Mouse (Mus musculus) C2C12 (cell line): Measurements from ENCODE around the gene Slc11a2. TPM values are rescaled to one million over a fixed set of nuclear protein-coding genes. Genes with fewer than 3 reads are reported as not detected.

Source experiments
- H3K27me3 ChIP-seq: one replicate; pipeline ENCODE4 v1.6.1; 2011; ENCODE audit not compliant: control insufficient read depth, insufficient read depth, insufficient read length
- H3K36me3 ChIP-seq: one replicate; pipeline ENCODE4 v1.6.1; 2011; ENCODE audit not compliant: control insufficient read depth, insufficient read depth
- H3K4me3 ChIP-seq: one replicate; pipeline ENCODE4 v1.5.1; 2011; ENCODE audit warnings: mild to moderate bottlenecking, control low read depth; ENCODE audit not compliant: poor library complexity, insufficient read depth, severe bottlenecking
- H3K79me2 ChIP-seq: one replicate; pipeline ENCODE4 v1.6.1; 2011; ENCODE audit not compliant: control insufficient read depth, insufficient read depth
- H3K79me3 ChIP-seq: one replicate; pipeline ENCODE4 v1.6.1; 2011; ENCODE audit warnings: low read depth, control low read depth
- H3ac ChIP-seq: one replicate; pipeline ENCODE3; 2011; ENCODE audit warnings: low read depth; ENCODE audit not compliant: control insufficient read depth, insufficient read length
- CEBPB ChIP-seq: IDR thresholded peaks from one replicate; pipeline ENCODE4 v1.6.1; 2011; ENCODE audit warnings: low read depth, mild to moderate bottlenecking, control low read depth, moderate library complexity
- CTCF ChIP-seq: IDR thresholded peaks from one replicate; pipeline ENCODE4 v1.5.1; 2011; ENCODE audit not compliant: control insufficient read depth, insufficient read depth, insufficient read length
- FOSL1 ChIP-seq: IDR thresholded peaks from one replicate; pipeline ENCODE4 v1.8.0; 2011; ENCODE audit warnings: mild to moderate bottlenecking, low read length; ENCODE audit not compliant: poor library complexity, insufficient read depth, severe bottlenecking
- MAX ChIP-seq: IDR thresholded peaks from one replicate; pipeline ENCODE4 v1.6.1; 2011; ENCODE audit warnings: mild to moderate bottlenecking, control low read depth
- MYOD1 ChIP-seq: IDR thresholded peaks from one replicate; pipeline ENCODE4 v1.6.1; 2011; ENCODE audit warnings: low read depth; ENCODE audit not compliant: control insufficient read depth, insufficient read length
- MYOG ChIP-seq: IDR thresholded peaks from one replicate; pipeline ENCODE4 v1.6.1; 2011; ENCODE audit not compliant: control insufficient read depth, insufficient read length; ENCODE audit errors: extremely low read depth
- USF1 ChIP-seq: IDR thresholded peaks from one replicate; pipeline ENCODE4 v1.6.1; 2011; ENCODE audit warnings: low read depth, mild to moderate bottlenecking, control low read depth, moderate library complexity
- polyA plus RNA-seq: library from polyadenylated mRNA; unstranded; fragments of >200 nt; fragmentation: generic; extraction: Trizol; gene quantifications from one replicate; pipeline ENCODE4 v1.2.1, GENCODE M21; 2012; ENCODE audit warnings: missing spikeins

Gene Slc11a2
- polyA plus RNA-seq, 1 experiment: 34.3 TPM

GRCm38 (mm10) chr15:100421059-100421757 is 3.7 kb downstream of the Slc11a2 start:
- peaks cover 65% of the 10 kb centered on the region for H3K79me2 ChIP-seq
- no peaks in the 10 kb centered on the region for H3K27me3 ChIP-seq
- TF ChIP-seq CTCF: no peak
- TF ChIP-seq MYOD1: peak; percentile 26
- H3K4me3 ChIP-seq: peak overlapping the region; percentile 92
- peaks cover 45% of the 10 kb centered on the region for H3K79me3 ChIP-seq
- peaks cover 6% of the 10 kb centered on the region for H3K36me3 ChIP-seq
- H3ac ChIP-seq: peak overlapping the region; percentile 57

GRCm38 (mm10) chr15:100419901-100420745 is 4.7 kb downstream of the Slc11a2 start:
- no peaks in the 10 kb centered on the region for H3K27me3 ChIP-seq
- no peak overlapping the region for H3ac ChIP-seq
- H3K4me3 ChIP-seq: no peak overlapping the region
- H3K79me3 ChIP-seq: peaks cover 51% of the 10 kb centered on the region
- TF ChIP-seq MAX (no peak), MYOG (no peak), MYOD1 (no peak)
- peaks cover 76% of the 10 kb centered on the region for H3K79me2 ChIP-seq
- peaks cover 6% of the 10 kb centered on the region for H3K36me3 ChIP-seq

GRCm38 (mm10) chr15:100419311-100419710 is 5.6 kb downstream of the Slc11a2 start:
- H3K36me3 ChIP-seq: peaks cover 6% of the 10 kb centered on the region
- H3K79me2 ChIP-seq: peaks cover 84% of the 10 kb centered on the region
- no peaks in the 10 kb centered on the region for H3K27me3 ChIP-seq
- TF ChIP-seq CEBPB (no peak), USF1 (no peak), MYOD1 (no peak), FOSL1 (no peak), MYOG (no peak), CTCF (no peak), MAX (no peak)
- no peak overlapping the region for H3ac ChIP-seq
- peaks cover 59% of the 10 kb centered on the region for H3K79me3 ChIP-seq
- no peak overlapping the region for H3K4me3 ChIP-seq

GRCm38 (mm10) chr15:100417854-100418450 is 6.9 kb downstream of the Slc11a2 start:
- Histone ChIP-seq H3K36me3 (peaks cover 6% of the 10 kb centered on the region), H3K79me3 (peaks cover 65% of the 10 kb centered on the region), H3K4me3 (no peak overlapping the region), H3ac (no peak overlapping the region), H3K27me3 (no peaks in the 10 kb centered on the region), H3K79me2 (peaks cover 98% of the 10 kb centered on the region)
- TF ChIP-seq FOSL1 (no peak), USF1 (no peak), MAX (no peak), MYOD1 (no peak), MYOG (no peak), CEBPB (no peak), CTCF (no peak)

- no peak overlapping the region for H3ac ChIP-seq
- H3K4me3 ChIP-seq: no peak overlapping the region
- peaks cover 99% of the 10 kb centered on the region for H3K79me2 ChIP-seq
- no peak for TF ChIP-seq MYOD1
- no peak for TF ChIP-seq CEBPB
- TF ChIP-seq USF1: no peak
- TF ChIP-seq CTCF: no peak
- TF ChIP-seq FOSL1: no peak
- no peak for TF ChIP-seq MAX
- no peak for TF ChIP-seq MYOG
- peaks cover 60% of the 10 kb centered on the region for H3K79me3 ChIP-seq
- H3K36me3 ChIP-seq: peaks cover 6% of the 10 kb centered on the region
- no peaks in the 10 kb centered on the region for H3K27me3 ChIP-seq
Measured at GRCm38 (mm10) chr15:100415684-100416083, 9.2 kb downstream of the Slc11a2 start.

GRCm38 (mm10) chr15:100414942-100415341 is 9.9 kb downstream of the Slc11a2 start:
- TF ChIP-seq USF1 (no peak), FOSL1 (no peak)
- Histone ChIP-seq H3K27me3 (no peaks in the 10 kb centered on the region), H3K79me2 (peaks cover 99% of the 10 kb centered on the region), H3K79me3 (peaks cover 58% of the 10 kb centered on the region), H3K36me3 (peaks cover 12% of the 10 kb centered on the region), H3ac (no peak overlapping the region), H3K4me3 (no peak overlapping the region)
